Mouse (Mus musculus): ENCODE data around the gene Polr2a. TPM values are rescaled to one million over a fixed set of nuclear protein-coding genes. Genes with fewer than 3 reads are reported as not detected.

Gene Polr2a
- total and polyA plus RNA-seq, 3 experiments, result 16.6 to 193 (median 73.9) TPM

DNA sequence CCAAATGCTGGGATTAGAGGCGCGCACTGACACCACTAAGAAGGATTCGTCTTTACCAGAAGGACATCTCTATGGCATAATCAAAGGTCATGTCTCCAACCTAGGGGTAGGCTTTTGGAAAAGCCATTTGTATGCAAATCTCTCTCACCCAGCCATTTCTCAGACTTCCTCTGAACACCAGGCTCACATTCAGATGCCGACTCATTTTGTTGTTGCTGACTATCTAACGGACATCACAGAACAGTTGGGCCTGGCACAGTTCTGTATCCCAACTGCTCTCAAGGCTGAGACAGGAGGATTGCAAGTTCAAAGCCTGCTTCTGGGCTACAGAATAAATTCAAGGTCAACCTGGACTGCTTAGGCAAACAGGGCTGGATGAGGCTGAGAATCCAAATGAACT, 28.9 kb upstream of the Polr2a start:
- Histone ChIP-seq H3K4me1 (ENCODE audit: control insufficient read depth in 1 of 2, insufficient read depth in 2 of 2, low read length in 2 of 2) (peaks cover 2 to 13% of the 10 kb centered on the region in 2 experiments; a peak in 3 of 4 replicates), H3K27ac (ENCODE audit: control insufficient read depth, low read depth, low read length) (no peak overlapping the region), H3K79me2 (ENCODE audit: control insufficient read depth, insufficient read depth, low read length, poor library complexity) (peaks cover 3% of the 10 kb centered on the region; the same call in 1 of the 2 replicates), H3K9me3 (replicated peaks; ENCODE audit: insufficient read depth, low read length) (no peaks in the 10 kb centered on the region), H3K4me3 (ENCODE audit: control insufficient read depth in 1 of 2, insufficient read depth in 1 of 2, low read depth in 2 of 2, low read length in 2 of 2) (no peak overlapping the region), H3K27me3 (ENCODE audit: control insufficient read depth in 1 of 2, insufficient read depth in 2 of 2, low read length in 2 of 2) (no peaks in the 10 kb centered on the region), H3K36me3 (ENCODE audit: control insufficient read depth in 1 of 2, insufficient read depth in 2 of 2, low read length in 2 of 2) (peaks cover 0 to 5% of the 10 kb centered on the region in 2 experiments; a peak in 2 of 4 replicates), H3K9ac (ENCODE audit: control insufficient read depth, low read depth, low read length, poor library complexity, severe bottlenecking) (no peak overlapping the region)
- TF ChIP-seq EP300 (IDR thresholded peaks at IDR 0.05; ENCODE audit: low read depth in 1 of 2, low read length in 2 of 2), result peak in 1 of 2 experiments; percentile 56; a peak in 2 of 4 replicates
- no peak for TF ChIP-seq E2F4 (IDR thresholded peaks at IDR 0.05; ENCODE audit: borderline replicate concordance, low read depth, low read length)
- peak; percentile 48; the same call in 1 of the 2 replicates for TF ChIP-seq MYB (IDR thresholded peaks at IDR 0.05; ENCODE audit: low read depth, low read length)
- DNase-seq (ENCODE audit: low read depth, low spot score), result peak; percentile 33

DNA sequence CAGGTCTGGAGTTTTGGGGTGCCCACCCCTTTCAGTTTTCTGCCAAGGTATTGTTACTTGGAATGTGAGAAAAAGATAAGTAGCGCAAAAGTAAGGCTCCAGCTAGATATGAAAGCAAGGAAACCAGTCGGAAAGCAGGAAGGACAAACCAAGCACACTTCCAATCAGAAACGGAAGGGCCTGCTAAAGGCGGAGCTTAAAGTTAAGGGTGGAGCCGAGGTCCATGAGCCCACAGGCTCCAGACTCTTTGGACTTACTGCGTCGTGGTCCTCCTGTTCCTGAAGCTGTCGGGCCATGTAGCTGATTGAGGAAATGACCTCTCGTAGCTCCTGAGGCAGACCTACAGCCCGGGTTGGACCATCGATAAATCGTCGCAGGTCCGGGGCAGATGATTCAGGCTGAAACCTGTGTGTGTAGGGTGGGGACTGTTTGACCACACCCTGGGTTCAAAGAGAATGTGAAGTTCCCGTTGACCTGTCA, 26.4 kb upstream of the Polr2a start:
- Histone ChIP-seq H3K9me3 (replicated peaks; ENCODE audit: insufficient read depth, low read length) (no peaks in the 10 kb centered on the region), H3K27ac (ENCODE audit: control insufficient read depth, low read depth, low read length) (peak overlapping the region; percentile 65), H3K36me3 (ENCODE audit: control insufficient read depth in 1 of 2, insufficient read depth in 2 of 2, low read length in 2 of 2) (peaks cover 0 to 5% of the 10 kb centered on the region in 2 experiments; a peak in 2 of 4 replicates), H3K4me1 (ENCODE audit: control insufficient read depth in 1 of 2, insufficient read depth in 2 of 2, low read length in 2 of 2) (peaks cover 2 to 13% of the 10 kb centered on the region in 2 experiments; a peak in 3 of 4 replicates), H3K9ac (ENCODE audit: control insufficient read depth, low read depth, low read length, poor library complexity, severe bottlenecking) (peak overlapping the region; percentile 82), H3K79me2 (ENCODE audit: control insufficient read depth, insufficient read depth, low read length, poor library complexity) (peaks cover 3% of the 10 kb centered on the region; the same call in 1 of the 2 replicates), H3K4me3 (ENCODE audit: control insufficient read depth in 1 of 2, insufficient read depth in 1 of 2, low read depth in 2 of 2, low read length in 2 of 2) (peak overlapping the region; percentile 58 to 82), H3K27me3 (ENCODE audit: control insufficient read depth in 1 of 2, insufficient read depth in 2 of 2, low read length in 2 of 2) (no peaks in the 10 kb centered on the region)
- DNase-seq (ENCODE audit: low read depth, low spot score), result peak; percentile 93
- TF ChIP-seq EP300 (IDR thresholded peaks at IDR 0.05; ENCODE audit: low read depth in 1 of 2, low read length in 2 of 2) (peak; percentile 65 to 73; a peak in 3 of 4 replicates), HCFC1 (IDR thresholded peaks at IDR 0.05; ENCODE audit: low read depth, low read length) (peak; percentile 69), TBP (IDR thresholded peaks at IDR 0.05; ENCODE audit: low read depth, low read length) (peak; percentile 76), E2F4 (IDR thresholded peaks at IDR 0.05; ENCODE audit: borderline replicate concordance, low read depth, low read length) (no peak), SIN3A (IDR thresholded peaks at IDR 0.05; ENCODE audit: low read length) (peak; percentile 84), MAX (IDR thresholded peaks at IDR 0.05; ENCODE audit: low read length) (0 out of 2 replicates have a peak, but pooled peaks have one; percentile 24), MAFK (IDR thresholded peaks at IDR 0.05; ENCODE audit: borderline replicate concordance, low read depth, low read length) (0 out of 2 replicates have a peak, but pooled peaks have one; percentile 6), NELFE (IDR thresholded peaks at IDR 0.05; ENCODE audit: low read depth, low read length) (peak; percentile 83), ZC3H11A (IDR thresholded peaks at IDR 0.05; ENCODE audit: low read depth, low read length) (0 out of 2 replicates have a peak, but pooled peaks have one; percentile 5), MXI1 (IDR thresholded peaks at IDR 0.05; ENCODE audit: low read depth, low read length) (peak; percentile 66), USF1 (IDR thresholded peaks at IDR 0.05; ENCODE audit: low read depth, low read length) (no peak), GATA1 (IDR thresholded peaks at IDR 0.05; ENCODE audit: low read depth, low read length) (peak; percentile 81), USF2 (IDR thresholded peaks at IDR 0.05; ENCODE audit: borderline replicate concordance in 1 of 2, insufficient read depth in 1 of 2, low read depth in 1 of 2, low read length in 2 of 2) (no peak), CHD2 (IDR thresholded peaks at IDR 0.05; ENCODE audit: low read length) (no peak), POLR2AphosphoS2 (IDR thresholded peaks at IDR 0.05; ENCODE audit: low read length) (peak; percentile 85), POLR2A (IDR thresholded peaks at IDR 0.05; ENCODE audit: control insufficient read depth in 1 of 2, insufficient read depth in 1 of 2, low read depth in 1 of 2, low read length in 2 of 2, poor library complexity in 1 of 2) (peak; percentile 59 to 94; a peak in 3 of 4 replicates), ZNF384 (IDR thresholded peaks at IDR 0.05; ENCODE audit: low read depth, low read length) (no peak), ZMIZ1 (IDR thresholded peaks at IDR 0.05; ENCODE audit: low read depth, low read length) (peak; percentile 71; the same call in 1 of the 2 replicates), ETS1 (IDR thresholded peaks at IDR 0.05; ENCODE audit: low read depth, low read length) (peak; percentile 63), MEF2A (IDR thresholded peaks at IDR 0.05; ENCODE audit: extremely low read depth, insufficient replicate concordance, low read depth, low read length, poor library complexity, severe bottlenecking) (no peak), MYB (IDR thresholded peaks at IDR 0.05; ENCODE audit: low read depth, low read length) (no peak), KAT2A (conservative IDR thresholded peaks at IDR 0.05; ENCODE audit: low read depth, low read length) (no peak), SMC3 (IDR thresholded peaks at IDR 0.05; ENCODE audit: low read depth, low read length) (no peak), ELF1 (IDR thresholded peaks at IDR 0.05; ENCODE audit: low read depth, low read length) (peak; percentile 84), RCOR1 (IDR thresholded peaks at IDR 0.05; ENCODE audit: low read depth, low read length) (peak; percentile 48; the same call in 1 of the 2 replicates), UBTF (IDR thresholded peaks at IDR 0.05; ENCODE audit: borderline replicate concordance, insufficient read depth, low read depth, low read length) (no peak), RAD21 (IDR thresholded peaks at IDR 0.05; ENCODE audit: low read depth, low read length) (no peak), TAL1 (IDR thresholded peaks at IDR 0.05; ENCODE audit: low read length) (peak; percentile 49), CTCF (IDR thresholded peaks at IDR 0.05 in 2 of 3, conservative IDR thresholded peaks at IDR 0.05 in 1 of 3; ENCODE audit: control insufficient read depth in 1 of 3, insufficient read depth in 1 of 3, low read depth in 2 of 3, low read length in 3 of 3, poor library complexity in 1 of 3, severe bottlenecking in 1 of 3) (no peak), MYC (IDR thresholded peaks at IDR 0.05; ENCODE audit: low read depth, low read length) (peak; percentile 69)
